Mouse (Mus musculus) thymus, adult 2 months (tissue): ENCODE results near the gene Palm. TPM values are rescaled to one million over a fixed set of nuclear protein-coding genes. Genes with fewer than 3 reads are reported as not detected.

Source experiments
- DNase-seq: peaks from one replicate; pipeline ENCODE4 v3.0.0; 2021
- H3K27ac ChIP-seq: fragments of 200-500 bp; 2 replicates; pipeline ENCODE4 v1.5.1; 2012; ENCODE audit warnings: low read length, control low read depth; ENCODE audit not compliant: control insufficient read depth, insufficient read depth
- H3K27me3 ChIP-seq: fragments of 200-500 bp; 2 replicates; pipeline ENCODE4 v1.6.1; 2012; ENCODE audit warnings: mild to moderate bottlenecking, low read length, moderate library complexity, mixed read lengths; ENCODE audit not compliant: control insufficient read depth, insufficient read depth
- H3K36me3 ChIP-seq: fragments of 200-500 bp; 2 replicates; pipeline ENCODE4 v1.6.1; 2012; ENCODE audit warnings: mild to moderate bottlenecking, low read length, moderate library complexity; ENCODE audit not compliant: control insufficient read depth, insufficient read depth
- H3K4me1 ChIP-seq: fragments of 200-500 bp; replicated peaks from 2 replicates; pipeline ENCODE4 v1.6.1; 2012; ENCODE audit warnings: low read length; ENCODE audit not compliant: control insufficient read depth, insufficient read depth
- H3K4me3 ChIP-seq: fragments of 200-500 bp; 2 replicates; pipeline ENCODE4 v1.5.1; 2012; ENCODE audit warnings: mild to moderate bottlenecking, low read length, control low read depth, moderate library complexity; ENCODE audit not compliant: control insufficient read depth, insufficient read depth
- CTCF ChIP-seq: fragments of 200-500 bp; IDR thresholded peaks from 2 replicates; pipeline ENCODE4 v1.5.1; 2012; ENCODE audit warnings: mild to moderate bottlenecking, control low read depth, low read length, moderate library complexity, borderline replicate concordance; ENCODE audit not compliant: control insufficient read depth, poor library complexity, insufficient read depth; ENCODE audit errors: extremely low read depth
- POLR2A ChIP-seq: fragments of 200-500 bp; IDR thresholded peaks from 2 replicates; pipeline ENCODE4 v1.6.1; 2012; ENCODE audit warnings: mild to moderate bottlenecking, low read length, control low read depth, moderate library complexity; ENCODE audit not compliant: control insufficient read depth, poor library complexity, insufficient read depth; ENCODE audit errors: extremely low read depth
- WGBS: fragments of 180-500 bp; shearing (Covaris S2); methylation state at CpG from one replicate; pipeline ENCODE4 v1.1.7; 2018; 5-methylcytosine and 5-hydroxymethylcytosine counted together
- polyA plus RNA-seq: library from polyadenylated mRNA; depleted of rRNA; stranded (reverse); fragments of >200 nt; gene quantifications from 2 replicates; pipeline ENCODE4 v1.2.3, GENCODE M21; 2012

Gene Palm
- polyA plus RNA-seq, 1 experiment: 63.7 TPM

GRCm38 (mm10) chr10:79861230-79862048 lies 68.1 kb downstream of the Palm start:
- H3K27ac ChIP-seq: no peak overlapping the region
- H3K27me3 ChIP-seq: no peaks in the 10 kb centered on the region
- H3K4me3 ChIP-seq: no peak overlapping the region
- no peak for TF ChIP-seq CTCF
- no peak for TF ChIP-seq POLR2A
- peaks cover 22% of the 10 kb centered on the region for H3K4me1 ChIP-seq
- no peak for DNase-seq
- 94% methylated on average over 25 of the region's 25 CpGs for WGBS
- peaks cover 66% of the 10 kb centered on the region for H3K36me3 ChIP-seq

GRCm38 (mm10) chr10:79862049-79862788 lies 68.8 kb downstream of the Palm start:
- no peak for DNase-seq
- TF ChIP-seq POLR2A: no peak
- no peak for TF ChIP-seq CTCF
- H3K36me3 ChIP-seq: peaks cover 59% of the 10 kb centered on the region
- H3K4me3 ChIP-seq: no peak overlapping the region
- H3K27me3 ChIP-seq: no peaks in the 10 kb centered on the region
- H3K27ac ChIP-seq: no peak overlapping the region
- H3K4me1 ChIP-seq: peaks cover 15% of the 10 kb centered on the region
- WGBS: 93% methylated on average over 23 of the region's 23 CpGs

DNA sequence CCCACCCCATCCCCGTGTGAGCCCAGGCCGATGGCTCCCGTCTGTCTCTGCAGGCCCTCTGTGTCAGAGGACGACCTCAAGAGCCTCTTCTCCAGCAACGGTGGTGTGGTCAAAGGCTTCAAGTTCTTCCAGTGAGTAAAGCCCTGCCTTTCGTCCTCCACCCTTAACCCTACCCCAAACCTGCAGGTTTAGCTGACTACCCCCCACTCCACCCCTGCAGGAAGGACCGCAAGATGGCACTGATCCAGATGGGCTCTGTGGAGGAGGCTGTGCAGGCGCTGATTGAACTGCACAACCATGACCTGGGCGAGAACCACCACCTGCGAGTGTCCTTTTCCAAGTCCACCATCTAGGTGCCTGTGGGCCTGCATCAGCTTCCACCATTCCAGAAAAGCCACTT lies 69.6 kb downstream of the Palm start:
- DNase-seq: no peak
- Histone ChIP-seq H3K36me3 (peaks cover 57% of the 10 kb centered on the region), H3K27ac (no peak overlapping the region), H3K4me3 (no peak overlapping the region), H3K27me3 (no peaks in the 10 kb centered on the region), H3K4me1 (peaks cover 7% of the 10 kb centered on the region)
- TF ChIP-seq POLR2A: no peak
- TF ChIP-seq CTCF: no peak
- 86% methylated on average over 10 of the region's 10 CpGs for WGBS

DNA sequence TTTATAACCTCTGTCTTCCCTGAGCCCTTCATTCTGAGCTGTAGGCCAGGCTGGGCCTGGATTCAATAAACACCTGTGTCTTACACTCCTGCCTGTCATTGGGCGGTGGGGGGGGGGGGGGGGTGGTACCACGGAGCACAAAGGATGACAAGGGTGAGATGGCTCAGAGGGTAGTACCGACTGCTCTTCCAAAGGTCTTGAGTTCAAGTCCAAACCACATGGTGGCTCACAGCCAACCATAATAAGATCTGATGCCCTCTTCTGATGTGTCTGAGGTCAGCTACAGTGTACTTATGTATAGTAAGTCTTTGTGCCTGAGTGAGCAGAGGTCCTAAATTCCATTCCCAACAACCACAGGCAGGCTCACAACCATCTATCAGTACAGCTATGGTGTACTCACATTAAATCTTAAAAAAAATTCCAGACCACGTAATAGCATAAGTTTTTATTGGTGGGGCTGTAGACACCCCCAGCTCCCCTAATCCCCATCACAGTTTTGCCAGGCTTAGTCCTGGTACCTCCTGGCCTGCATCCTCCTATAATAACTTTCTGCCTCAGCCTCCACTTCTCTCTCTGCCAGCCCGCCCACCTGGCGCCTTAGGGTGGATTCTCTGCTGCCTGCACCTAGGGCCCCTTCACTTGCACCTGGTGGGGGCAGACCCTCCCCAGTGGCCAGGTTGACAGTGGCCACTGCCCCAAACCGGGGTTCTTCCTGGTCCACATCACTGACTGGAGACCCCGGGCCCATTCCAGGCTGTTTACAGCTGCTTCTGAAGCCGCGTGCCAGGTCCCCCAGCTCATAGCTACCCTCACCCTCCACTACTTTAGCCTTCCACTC lies 71.2 kb downstream of the Palm start:
- Histone ChIP-seq H3K4me3 (no peak overlapping the region), H3K27ac (no peak overlapping the region), H3K27me3 (no peaks in the 10 kb centered on the region), H3K36me3 (peaks cover 46% of the 10 kb centered on the region), H3K4me1 (no peaks in the 10 kb centered on the region)
- no peak for DNase-seq
- 79% methylated on average over 10 of the region's 10 CpGs for WGBS
- TF ChIP-seq POLR2A: no peak
- TF ChIP-seq CTCF: no peak

DNA sequence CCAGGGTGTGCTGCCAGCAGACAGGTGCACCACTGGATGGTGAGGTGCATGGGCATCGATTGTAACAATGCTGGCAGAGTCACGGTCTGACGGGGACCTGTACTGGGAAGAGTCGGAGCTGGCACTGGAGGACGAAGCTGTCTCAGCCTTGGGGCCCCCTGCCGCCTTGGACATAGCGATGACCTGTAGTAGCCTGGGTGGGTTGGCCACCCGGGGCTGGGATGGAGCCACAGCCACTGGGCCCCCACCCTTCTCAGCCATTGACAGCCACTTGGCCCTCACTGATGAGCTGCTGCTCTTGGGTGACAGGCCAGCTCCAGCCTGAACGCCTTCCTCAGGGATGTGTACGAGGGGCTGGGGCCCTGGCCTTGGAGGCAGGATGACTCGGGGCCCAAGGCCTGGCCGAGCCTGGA lies 71.8 kb downstream of the Palm start:
- no peaks in the 10 kb centered on the region for H3K27me3 ChIP-seq
- no peaks in the 10 kb centered on the region for H3K4me1 ChIP-seq
- H3K4me3 ChIP-seq: no peak overlapping the region
- DNase-seq: no peak
- 93% methylated on average over 12 of the region's 12 CpGs for WGBS
- no peak overlapping the region for H3K27ac ChIP-seq
- peaks cover 40% of the 10 kb centered on the region for H3K36me3 ChIP-seq
- TF ChIP-seq POLR2A (no peak), CTCF (no peak)

DNA sequence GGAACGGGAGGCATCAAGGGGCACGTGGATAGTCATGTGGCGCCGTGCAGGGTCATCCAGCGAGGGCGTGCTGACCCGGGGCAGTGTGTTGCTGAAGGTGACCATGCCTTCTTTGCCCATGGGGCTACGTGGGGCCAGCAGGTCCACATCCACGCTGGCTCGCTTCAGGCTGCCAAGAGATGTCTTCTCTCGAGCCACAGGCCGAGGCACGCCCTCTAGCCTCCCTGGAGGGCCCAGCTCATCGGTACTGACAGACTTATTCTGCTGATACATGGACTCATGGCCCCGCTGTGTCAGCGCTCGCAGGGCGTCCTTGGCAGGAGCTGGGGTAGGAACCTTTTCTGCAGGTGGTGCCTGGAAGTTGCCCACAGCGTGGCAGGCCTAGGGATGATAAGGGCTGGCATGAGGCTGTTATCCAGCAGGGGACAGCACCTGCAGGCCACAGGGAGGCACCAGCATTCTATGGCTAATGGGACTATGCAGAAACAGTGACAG lies 72.5 kb downstream of the Palm start:
- Histone ChIP-seq H3K27me3 (no peaks in the 10 kb centered on the region), H3K4me1 (no peaks in the 10 kb centered on the region), H3K4me3 (no peak overlapping the region), H3K27ac (no peak overlapping the region), H3K36me3 (peaks cover 33% of the 10 kb centered on the region)
- DNase-seq: no peak
- TF ChIP-seq CTCF (no peak), POLR2A (no peak)
- WGBS: 87% methylated on average over 19 of the region's 19 CpGs
